Mouse (Mus musculus): ENCODE data around the gene Ccdc159. TPM values are rescaled to one million over a fixed set of nuclear protein-coding genes. Genes with fewer than 3 reads are reported as not detected.

Gene Ccdc159
- polyA plus RNA-seq, 1 experiment: 14.7 TPM

- TF ChIP-seq POLR2A (IDR thresholded peaks at IDR 0.05; ENCODE audit: borderline replicate concordance, insufficient read depth, low read length): no peak
- WGBS: 2% methylated on average over 35 of the region's 35 CpGs
- Histone ChIP-seq H3K4me1 (ENCODE audit: control insufficient read depth, insufficient read depth, low read length) (no peaks in the 10 kb centered on the region), H3K27ac (ENCODE audit: insufficient read depth, low read length) (peak overlapping the region; percentile 68; the same call in 1 of the 2 replicates), H3K27me3 (ENCODE audit: control insufficient read depth, insufficient read depth, low read length) (no peaks in the 10 kb centered on the region), H3K4me3 (replicated peaks; ENCODE audit: insufficient read depth, low read depth, low read length) (peak overlapping the region; percentile 67)
- DNase-seq: no peak
These were observed 9.7 kb upstream of the Ccdc159 start for GRCm38 (mm10) chr9:21917493-21918034.

- H3K27ac ChIP-seq (ENCODE audit: insufficient read depth, low read length): peak within 1 kb of the TSS; percentile 68; the same call in 1 of the 2 replicates
- no peaks in the 10 kb centered on the region for H3K27me3 ChIP-seq (ENCODE audit: control insufficient read depth, insufficient read depth, low read length)
- H3K4me3 ChIP-seq (replicated peaks; ENCODE audit: insufficient read depth, low read depth, low read length): peak within 1 kb of the TSS; percentile 67
- TF ChIP-seq POLR2A (IDR thresholded peaks at IDR 0.05; ENCODE audit: borderline replicate concordance, insufficient read depth, low read length) (peak; percentile 46; the same call in 1 of the 2 replicates), CTCF (IDR thresholded peaks at IDR 0.05; ENCODE audit: borderline replicate concordance, insufficient read depth, low read depth, low read length) (no peak)
- H3K4me1 ChIP-seq (ENCODE audit: control insufficient read depth, insufficient read depth, low read length): no peaks in the 10 kb centered on the region
- WGBS: under 1% methylated on average over 36 of the region's 36 CpGs
- DNase-seq: peak; percentile 87 to 88
These were observed 9.2 kb upstream of the Ccdc159 start, which contains the start of gene Rab3d for GRCm38 (mm10) chr9:21918035-21918592. Gene Rab3d (minus strand): TSS chr9:21918192.

- TF ChIP-seq POLR2A (IDR thresholded peaks at IDR 0.05; ENCODE audit: borderline replicate concordance, insufficient read depth, low read length): no peak
- DNase-seq: no peak
- peaks cover under 1% of the 10 kb centered on the region; the same call in 1 of the 2 replicates for H3K4me1 ChIP-seq (ENCODE audit: control insufficient read depth, insufficient read depth, low read length)
- no peaks in the 10 kb centered on the region for H3K27me3 ChIP-seq (ENCODE audit: control insufficient read depth, insufficient read depth, low read length)
- peak overlapping the region; percentile 67 for H3K4me3 ChIP-seq (replicated peaks; ENCODE audit: insufficient read depth, low read depth, low read length)
- no peak overlapping the region for H3K27ac ChIP-seq (ENCODE audit: insufficient read depth, low read length)
- 17% methylated on average over 5 of the region's 5 CpGs for WGBS
These were observed 8.4 kb upstream of the Ccdc159 start for GRCm38 (mm10) chr9:21918692-21919384.

- H3K4me1 ChIP-seq (ENCODE audit: control insufficient read depth, insufficient read depth, low read length): peaks cover 14% of the 10 kb centered on the region
- no peak overlapping the region for H3K4me3 ChIP-seq (replicated peaks; ENCODE audit: insufficient read depth, low read depth, low read length)
- DNase-seq: no peak
- H3K27me3 ChIP-seq (ENCODE audit: control insufficient read depth, insufficient read depth, low read length): no peaks in the 10 kb centered on the region
- WGBS: 89% methylated on average over 4 of the region's 4 CpGs
- no peak overlapping the region for H3K27ac ChIP-seq (ENCODE audit: insufficient read depth, low read length)
- TF ChIP-seq POLR2A (IDR thresholded peaks at IDR 0.05; ENCODE audit: borderline replicate concordance, insufficient read depth, low read length) (no peak), CTCF (IDR thresholded peaks at IDR 0.05; ENCODE audit: borderline replicate concordance, insufficient read depth, low read depth, low read length) (no peak)
These were observed 4.2 kb upstream of the Ccdc159 start for GRCm38 (mm10) chr9:21923036-21923435.

- peaks cover 14% of the 10 kb centered on the region for H3K4me1 ChIP-seq (ENCODE audit: control insufficient read depth, insufficient read depth, low read length)
- no peaks in the 10 kb centered on the region for H3K27me3 ChIP-seq (ENCODE audit: control insufficient read depth, insufficient read depth, low read length)
- no peak for DNase-seq
- WGBS: 78% methylated on average over 3 of the region's 3 CpGs
- no peak overlapping the region for H3K27ac ChIP-seq (ENCODE audit: insufficient read depth, low read length)
- no peak for TF ChIP-seq CTCF (IDR thresholded peaks at IDR 0.05; ENCODE audit: borderline replicate concordance, insufficient read depth, low read depth, low read length)
- no peak for TF ChIP-seq POLR2A (IDR thresholded peaks at IDR 0.05; ENCODE audit: borderline replicate concordance, insufficient read depth, low read length)
- H3K4me3 ChIP-seq (replicated peaks; ENCODE audit: insufficient read depth, low read depth, low read length): no peak overlapping the region
These were observed 3.7 kb upstream of the Ccdc159 start for GRCm38 (mm10) chr9:21923490-21924098.

GRCm38 (mm10) chr9:21924099-21924493 is 3.2 kb upstream of the Ccdc159 start:
- no peak overlapping the region for H3K4me3 ChIP-seq (replicated peaks; ENCODE audit: insufficient read depth, low read depth, low read length)
- peaks cover 14% of the 10 kb centered on the region for H3K4me1 ChIP-seq (ENCODE audit: control insufficient read depth, insufficient read depth, low read length)
- no peak overlapping the region for H3K27ac ChIP-seq (ENCODE audit: insufficient read depth, low read length)
- no peaks in the 10 kb centered on the region for H3K27me3 ChIP-seq (ENCODE audit: control insufficient read depth, insufficient read depth, low read length)
- 49% methylated on average over 6 of the region's 6 CpGs for WGBS
- no peak for TF ChIP-seq POLR2A (IDR thresholded peaks at IDR 0.05; ENCODE audit: borderline replicate concordance, insufficient read depth, low read length)
- no peak for TF ChIP-seq CTCF (IDR thresholded peaks at IDR 0.05; ENCODE audit: borderline replicate concordance, insufficient read depth, low read depth, low read length)
- peak; percentile 68 to 78 for DNase-seq

GRCm38 (mm10) chr9:21925034-21925433 is 2.2 kb upstream of the Ccdc159 start:
- H3K4me3 ChIP-seq (replicated peaks; ENCODE audit: insufficient read depth, low read depth, low read length): no peak overlapping the region
- peaks cover 14% of the 10 kb centered on the region for H3K4me1 ChIP-seq (ENCODE audit: control insufficient read depth, insufficient read depth, low read length)
- no peaks in the 10 kb centered on the region for H3K27me3 ChIP-seq (ENCODE audit: control insufficient read depth, insufficient read depth, low read length)
- H3K27ac ChIP-seq (ENCODE audit: insufficient read depth, low read length): no peak overlapping the region
- TF ChIP-seq CTCF (IDR thresholded peaks at IDR 0.05; ENCODE audit: borderline replicate concordance, insufficient read depth, low read depth, low read length) (no peak), POLR2A (IDR thresholded peaks at IDR 0.05; ENCODE audit: borderline replicate concordance, insufficient read depth, low read length) (no peak)
- WGBS: 85% methylated on average over 3 of the region's 3 CpGs
- no peak for DNase-seq
